Mouse (Mus musculus) stomach, embryonic 16.5 days (tissue): ENCODE results near the gene Gm4952. TPM values are rescaled to one million over a fixed set of nuclear protein-coding genes. Genes with fewer than 3 reads are reported as not detected.
A peak's percentile ranks its signal among the peaks of the same experiment; 100 is the strongest.

ENCODE experiments used
- ATAC-seq: fragments of 200-750 bp; cut with Nextera tagmentation; 2 replicates; pipeline ENCODE4 v1.8.0; 2017; ENCODE audit warnings: moderate number of reproducible peaks, moderate TSS enrichment; ENCODE audit not compliant: insufficient read depth, low FRiP score
- H3K27ac ChIP-seq: fragments of 300-500 bp; sonication (generic); 2 replicates; pipeline ENCODE4 v1.5.1; 2014; ENCODE audit warnings: low read length
- H3K27me3 ChIP-seq: fragments of 300-500 bp; sonication (generic); 2 replicates; pipeline ENCODE4 v1.6.1; 2014; ENCODE audit warnings: low read length, control low read depth, mixed read lengths; ENCODE audit not compliant: control insufficient read depth, insufficient read depth
- H3K36me3 ChIP-seq: fragments of 300-500 bp; sonication (generic); 2 replicates; pipeline ENCODE4 v1.6.1; 2014; ENCODE audit warnings: low read length; ENCODE audit not compliant: control insufficient read depth, insufficient read depth
- H3K4me1 ChIP-seq: fragments of 300-500 bp; sonication (generic); 2 replicates; pipeline ENCODE4 v1.6.1; 2014; ENCODE audit warnings: low read length, control low read depth, mixed read lengths; ENCODE audit not compliant: control insufficient read depth, insufficient read depth
- H3K4me2 ChIP-seq: fragments of 300-500 bp; sonication (generic); 2 replicates; pipeline ENCODE4 v1.6.1; 2014; ENCODE audit warnings: low read depth, low read length, mixed read lengths
- H3K4me3 ChIP-seq: fragments of 300-500 bp; sonication (generic); replicated peaks from 2 replicates; pipeline ENCODE4 v1.5.1; 2014; ENCODE audit warnings: mild to moderate bottlenecking, low read length
- H3K9ac ChIP-seq: fragments of 300-500 bp; sonication (generic); 2 replicates; pipeline ENCODE4 v1.6.1; 2014; ENCODE audit warnings: low read length
- H3K9me3 ChIP-seq: fragments of 300-500 bp; sonication (generic); replicated peaks from 2 replicates; pipeline ENCODE4 v1.6.1; 2016; ENCODE audit warnings: low read length, control low read depth; ENCODE audit not compliant: control insufficient read depth
- WGBS: fragments of 180-500 bp; shearing (Covaris S2); extraction: QIAGEN DNeasy Blood & Tissue Kit; methylation state at CpG from one replicate; pipeline ENCODE4 v1.1.7; 2014; 5-methylcytosine and 5-hydroxymethylcytosine counted together
- polyA plus RNA-seq: library from polyadenylated mRNA; unstranded; fragments of >200 nt; fragmentation: Nextera tagmentation; extraction: Ambion mirVana; gene quantifications from 2 replicates; pipeline ENCODE4 v1.2.1, GENCODE M21; 2015

Gene Gm4952
- polyA plus RNA-seq, 1 experiment from 2014 or later = 1.0 TPM

- Histone ChIP-seq H3K4me1 (peaks cover 9% of the 10 kb centered on the region; the same call in 1 of the 2 replicates), H3K9me3 (no peaks in the 10 kb centered on the region), H3K4me2 (peak overlapping the region; percentile 96), H3K36me3 (no peaks in the 10 kb centered on the region), H3K4me3 (peak overlapping the region; percentile 71), H3K9ac (peak overlapping the region; percentile 80), H3K27ac (peak overlapping the region; percentile 82), H3K27me3 (no peaks in the 10 kb centered on the region)
- WGBS = 15% methylated on average over 23 of the region's 23 CpGs
- ATAC-seq = peak; percentile 22; the same call in 1 of the 2 replicates
Observed at GRCm38 (mm10) chr19:12596290-12597072, 3.3 kb upstream of the Gm4952 start.

- no peak for ATAC-seq
- H3K27ac ChIP-seq = no peak overlapping the region
- H3K4me3 ChIP-seq = peak overlapping the region; percentile 71
- peak overlapping the region; percentile 80; the same call in 1 of the 2 replicates for H3K9ac ChIP-seq
- no peaks in the 10 kb centered on the region for H3K9me3 ChIP-seq
- 45% methylated on average over 3 of the region's 3 CpGs for WGBS
- H3K4me2 ChIP-seq = peak overlapping the region; percentile 96
- peaks cover 9% of the 10 kb centered on the region; the same call in 1 of the 2 replicates for H3K4me1 ChIP-seq
- H3K27me3 ChIP-seq = no peaks in the 10 kb centered on the region
- no peaks in the 10 kb centered on the region for H3K36me3 ChIP-seq
Observed at GRCm38 (mm10) chr19:12597073-12597405, 2.7 kb upstream of the Gm4952 start.

GRCm38 (mm10) chr19:12598674-12599073 is 1.1 kb upstream of the Gm4952 start:
- ATAC-seq = no peak
- Histone ChIP-seq H3K9me3 (no peaks in the 10 kb centered on the region), H3K27me3 (no peaks in the 10 kb centered on the region), H3K36me3 (no peaks in the 10 kb centered on the region), H3K4me2 (no peak overlapping the region), H3K9ac (no peak overlapping the region), H3K4me1 (peaks cover 9% of the 10 kb centered on the region; the same call in 1 of the 2 replicates), H3K27ac (no peak overlapping the region), H3K4me3 (no peak overlapping the region)
- WGBS = 57% methylated on average over 3 of the region's 3 CpGs

GRCm38 (mm10) chr19:12600684-12601480 is 1.1 kb downstream of the Gm4952 start:
- Histone ChIP-seq H3K4me3 (no peak overlapping the region), H3K9ac (no peak overlapping the region), H3K27ac (no peak overlapping the region), H3K9me3 (no peaks in the 10 kb centered on the region), H3K4me1 (peaks cover 9% of the 10 kb centered on the region; the same call in 1 of the 2 replicates), H3K36me3 (no peaks in the 10 kb centered on the region), H3K27me3 (no peaks in the 10 kb centered on the region), H3K4me2 (no peak overlapping the region)
- 11% methylated on average over 2 of the region's 2 CpGs for WGBS
- no peak for ATAC-seq

- H3K9ac ChIP-seq = no peak overlapping the region
- ATAC-seq = no peak
- no peak overlapping the region for H3K27ac ChIP-seq
- no peaks in the 10 kb centered on the region for H3K36me3 ChIP-seq
- no peaks in the 10 kb centered on the region for H3K9me3 ChIP-seq
- H3K27me3 ChIP-seq = no peaks in the 10 kb centered on the region
- H3K4me3 ChIP-seq = no peak overlapping the region
- no peaks in the 10 kb centered on the region for H3K4me1 ChIP-seq
- no peak overlapping the region for H3K4me2 ChIP-seq
Observed at GRCm38 (mm10) chr19:12608336-12608735, 8.6 kb downstream of the Gm4952 start.

- Histone ChIP-seq H3K4me2 (no peak overlapping the region), H3K27ac (no peak overlapping the region), H3K36me3 (no peaks in the 10 kb centered on the region), H3K27me3 (no peaks in the 10 kb centered on the region), H3K9ac (no peak overlapping the region), H3K9me3 (no peaks in the 10 kb centered on the region), H3K4me1 (no peaks in the 10 kb centered on the region), H3K4me3 (no peak overlapping the region)
- ATAC-seq = no peak
- 62% methylated on average over 1 of the region's 1 CpGs for WGBS
Observed at GRCm38 (mm10) chr19:12613646-12614045, 13.9 kb downstream of the Gm4952 start.

- no peak within 1 kb of the TSS for H3K9ac ChIP-seq
- no peak within 1 kb of the TSS for H3K27ac ChIP-seq
- H3K36me3 ChIP-seq = no peaks in the 10 kb centered on the region
- H3K4me3 ChIP-seq = no peak within 1 kb of the TSS
- WGBS = 57% methylated on average over 4 of the region's 4 CpGs
- no peaks in the 10 kb centered on the region for H3K4me1 ChIP-seq
- H3K9me3 ChIP-seq = no peaks in the 10 kb centered on the region
- H3K4me2 ChIP-seq = no peak within 1 kb of the TSS
- no peaks in the 10 kb centered on the region for H3K27me3 ChIP-seq
- ATAC-seq = no peak
Observed at GRCm38 (mm10) chr19:12633176-12633575, 33.4 kb downstream of the Gm4952 start, which contains the start of gene Glyat. TSS of gene Glyat (plus strand) at chr19:12633308.

GRCm38 (mm10) chr19:12634259-12634658 is 34.5 kb downstream of the Gm4952 start:
- ATAC-seq = no peak
- Histone ChIP-seq H3K4me2 (no peak overlapping the region), H3K4me3 (no peak overlapping the region), H3K27me3 (no peaks in the 10 kb centered on the region), H3K36me3 (no peaks in the 10 kb centered on the region), H3K4me1 (no peaks in the 10 kb centered on the region), H3K9me3 (no peaks in the 10 kb centered on the region), H3K9ac (no peak overlapping the region), H3K27ac (no peak overlapping the region)
- 86% methylated on average over 3 of the region's 3 CpGs for WGBS

- Histone ChIP-seq H3K9ac (no peak overlapping the region), H3K36me3 (no peaks in the 10 kb centered on the region), H3K27ac (no peak overlapping the region), H3K4me3 (no peak overlapping the region), H3K9me3 (no peaks in the 10 kb centered on the region), H3K27me3 (no peaks in the 10 kb centered on the region), H3K4me2 (no peak overlapping the region), H3K4me1 (no peaks in the 10 kb centered on the region)
- 89% methylated on average over 4 of the region's 4 CpGs for WGBS
- ATAC-seq = no peak
Observed at GRCm38 (mm10) chr19:12634963-12635362, 35.2 kb downstream of the Gm4952 start.
